Comparison of ENCODE assay signal across 8 mouse cellular contexts in the genomic region with DNA sequence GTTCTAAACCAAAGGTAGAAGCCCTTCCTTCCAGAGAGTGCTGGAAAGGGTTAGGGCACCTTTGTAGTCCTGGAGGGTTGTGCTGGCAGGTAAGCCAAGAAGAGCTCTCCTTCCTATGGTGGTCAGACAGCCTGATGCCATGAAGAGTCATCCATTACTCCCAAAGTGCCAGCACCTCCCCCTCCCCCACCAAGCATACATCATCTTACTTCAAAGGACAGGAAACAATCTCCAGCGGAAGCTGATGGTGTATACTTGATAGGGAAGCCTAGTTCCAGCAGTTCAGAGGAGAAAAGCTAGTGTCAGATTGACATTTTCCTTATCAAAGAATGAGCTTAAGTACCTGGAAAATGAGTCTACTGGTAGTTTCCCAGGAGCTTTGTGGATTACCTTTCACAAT. TPM values are rescaled to one million over a fixed set of nuclear protein-coding genes. Genes with fewer than 3 reads are reported as not detected.
DNase-seq lines count a peak whose midpoint lies in the region; ATAC-seq lines count a peak whose summit lies in the region.

No protein-coding gene starts in this region.

- H3K27me3 ChIP-seq in kidney, embryonic 14.5 days (ENCODE audit: control insufficient read depth, insufficient read depth, low read length), result no peaks in the 10 kb centered on the region
- no peaks in the 10 kb centered on the region for H3K27me3 ChIP-seq in forebrain, embryonic 11.5 days (ENCODE audit: control insufficient read depth, insufficient read depth, low read length)
- no peaks in the 10 kb centered on the region for H3K27me3 ChIP-seq in limb, embryonic 10.5 days (ENCODE audit: low read depth, poor library complexity, severe bottlenecking)

- no peak for DNase-seq in kidney, postnatal 25 days
- no peak for DNase-seq in forebrain, embryonic 11.5 days (ENCODE audit: low spot score)
- DNase-seq in limb, embryonic 10.5 days (ENCODE audit: low spot score), result no peak
- DNase-seq in naive thymus-derived CD4-positive, alpha-beta T cell, adult 2 months (ENCODE audit: low read depth), result peak; percentile 57
- DNase-seq in spleen, postnatal 36 days (ENCODE audit: low spot score in 2 of 2), result no peak
- DNase-seq in spleen, postnatal 14 days (ENCODE audit: low spot score in 2 of 2), result no peak

- no peak for ATAC-seq in kidney, embryonic 14.5 days (ENCODE audit: low FRiP score, low TSS enrichment)
- ATAC-seq in forebrain, embryonic 11.5 days (replicated peaks; ENCODE audit: low FRiP score), result no peak
- ATAC-seq in granulocyte monocyte progenitor cell, adult 5-6 weeks (replicated peaks; ENCODE audit: poor library complexity, severe bottlenecking), result no peak

- H3K36me3 ChIP-seq in kidney, embryonic 14.5 days (ENCODE audit: control insufficient read depth, insufficient read depth, low read length), result peaks cover 40% of the 10 kb centered on the region
- H3K36me3 ChIP-seq in forebrain, embryonic 11.5 days (ENCODE audit: control insufficient read depth, insufficient read depth, low read length), result no peaks in the 10 kb centered on the region; the same call in 1 of the 2 replicates
- peaks cover 65% of the 10 kb centered on the region for H3K36me3 ChIP-seq in limb, embryonic 10.5 days

- H3K4me3 ChIP-seq in kidney, embryonic 14.5 days (ENCODE audit: low read length), result peak overlapping the region; percentile 18
- H3K4me3 ChIP-seq in forebrain, embryonic 11.5 days (ENCODE audit: low read depth, low read length), result 0 out of 2 replicates have a peak overlapping the region, but pooled peaks have one; percentile 9
- H3K4me3 ChIP-seq in limb, embryonic 10.5 days, result peak overlapping the region; percentile 34

- H3K4me2 ChIP-seq in kidney, embryonic 14.5 days (replicated peaks; ENCODE audit: low read depth, low read length), result peak overlapping the region; percentile 28
- peak overlapping the region; percentile 33; the same call in 1 of the 2 replicates for H3K4me2 ChIP-seq in forebrain, embryonic 11.5 days (ENCODE audit: low read depth, low read length, severe bottlenecking)

- no peak overlapping the region for H3K27ac ChIP-seq in kidney, embryonic 14.5 days (ENCODE audit: low read depth, low read length)
- H3K27ac ChIP-seq in forebrain, embryonic 11.5 days (ENCODE audit: low read depth, low read length), result no peak overlapping the region
- H3K27ac ChIP-seq in limb, embryonic 10.5 days, result no peak overlapping the region

- H3K9me3 ChIP-seq in kidney, embryonic 14.5 days (ENCODE audit: control insufficient read depth, low read length), result no peaks in the 10 kb centered on the region
- no peaks in the 10 kb centered on the region for H3K9me3 ChIP-seq in forebrain, embryonic 11.5 days (ENCODE audit: control insufficient read depth, low read length)
- no peaks in the 10 kb centered on the region for H3K9me3 ChIP-seq in limb, embryonic 10.5 days (replicated peaks)

- H3K9ac ChIP-seq in kidney, embryonic 14.5 days (ENCODE audit: low read depth, low read length), result peak overlapping the region; percentile 25; the same call in 1 of the 2 replicates
- no peak overlapping the region for H3K9ac ChIP-seq in forebrain, embryonic 11.5 days (ENCODE audit: low read length)

- peaks cover 28% of the 10 kb centered on the region for H3K4me1 ChIP-seq in kidney, embryonic 14.5 days (ENCODE audit: control insufficient read depth, insufficient read depth, low read length)
- H3K4me1 ChIP-seq in forebrain, embryonic 11.5 days (replicated peaks; ENCODE audit: control insufficient read depth, insufficient read depth, low read length), result peaks cover 10% of the 10 kb centered on the region; the same call in 1 of the 2 replicates
- H3K4me1 ChIP-seq in limb, embryonic 10.5 days, result peaks cover 42% of the 10 kb centered on the region

- 28% methylated on average over 1 of the region's 1 CpGs for WGBS in kidney, embryonic 14.5 days
- 73% methylated on average over 1 of the region's 1 CpGs for WGBS in forebrain, embryonic 11.5 days
- 30% methylated on average over 1 of the region's 1 CpGs for WGBS in limb, embryonic 10.5 days

RNA-seq across cellular contexts. Expression of a gene that starts 3.4 kb away (rescaled TPM):
- 21.6 and 36.5 TPM in 2 replicates for polyA plus RNA-seq in kidney, embryonic 14.5 days (2014; fragmentation: Nextera tagmentation; extraction: Ambion mirVana)
- 44.5 and 45.6 TPM in 2 replicates for polyA plus RNA-seq in forebrain, embryonic 11.5 days (2014; fragmentation: Nextera tagmentation; extraction: Ambion mirVana)
- 26.1 and 35.8 TPM in 2 replicates for polyA plus RNA-seq in limb, embryonic 10.5 days (2016; fragmentation: Nextera tagmentation; extraction: Ambion mirVana)
- 21.9 and 25.8 TPM in 2 replicates for total RNA-seq in granulocyte monocyte progenitor cell, adult 5-6 weeks (2014; fragmentation: Nextera tagmentation)
- total RNA-seq in granulocyte monocyte progenitor cell, adult 5-6 weeks (2017), result 15.9 and 18.7 TPM in 2 replicates

RNA-seq across cellular contexts. Expression of a gene that starts 3.6 kb away (rescaled TPM):
- polyA plus RNA-seq in kidney, embryonic 14.5 days (2014; fragmentation: Nextera tagmentation; extraction: Ambion mirVana), result 27.2 and 40.1 TPM in 2 replicates
- polyA plus RNA-seq in forebrain, embryonic 11.5 days (2014; fragmentation: Nextera tagmentation; extraction: Ambion mirVana), result 54.7 and 57.9 TPM in 2 replicates
- polyA plus RNA-seq in limb, embryonic 10.5 days (2016; fragmentation: Nextera tagmentation; extraction: Ambion mirVana), result 49.8 and 50.7 TPM in 2 replicates
- 46.0 and 47.0 TPM in 2 replicates for total RNA-seq in granulocyte monocyte progenitor cell, adult 5-6 weeks (2014; fragmentation: Nextera tagmentation)
- total RNA-seq in granulocyte monocyte progenitor cell, adult 5-6 weeks (2017), result 46.9 and 61.6 TPM in 2 replicates

RNA-seq across cellular contexts. Expression of a gene that starts 36.4 kb away (rescaled TPM):
- polyA plus RNA-seq in kidney, embryonic 14.5 days (2014; fragmentation: Nextera tagmentation; extraction: Ambion mirVana), result 0.24 and 0.31 TPM in 2 replicates
- 0.92 and 1.0 TPM in 2 replicates for polyA plus RNA-seq in forebrain, embryonic 11.5 days (2014; fragmentation: Nextera tagmentation; extraction: Ambion mirVana)
- 0.04 and 0.09 TPM in 2 replicates for polyA plus RNA-seq in limb, embryonic 10.5 days (2016; fragmentation: Nextera tagmentation; extraction: Ambion mirVana)
- total RNA-seq in granulocyte monocyte progenitor cell, adult 5-6 weeks (2014; fragmentation: Nextera tagmentation), result not detected in 2 replicates
- total RNA-seq in granulocyte monocyte progenitor cell, adult 5-6 weeks (2017), result not detected in 2 replicates
